Mouse (Mus musculus) lung, embryonic 14.5 days (tissue): ENCODE data around the gene Nucb1. TPM values are rescaled to one million over a fixed set of nuclear protein-coding genes. Genes with fewer than 3 reads are reported as not detected.
A peak's percentile ranks its signal among the peaks of the same experiment; 100 is the strongest.
"Not testable (repeated sequence)": the region's sequence is repeated elsewhere in the genome, so short reads cannot be mapped to it uniquely, and the experiment has no call there.

Experiments used
- ATAC-seq: fragments of 200-750 bp; cut with Nextera tagmentation; 2 replicates; pipeline ENCODE4 v1.8.0; 2017; ENCODE audit warnings: mild to moderate bottlenecking, moderate TSS enrichment, moderate library complexity; ENCODE audit not compliant: insufficient read depth
- DNase-seq: peaks from one replicate; pipeline ENCODE4 v3.0.0-alpha.2; 2015
- H3K27ac ChIP-seq: fragments of 300-500 bp; sonication (generic); 2 replicates; pipeline ENCODE4 v1.5.1; 2014; ENCODE audit warnings: low read depth, mild to moderate bottlenecking, moderate library complexity
- H3K27me3 ChIP-seq: fragments of 300-500 bp; sonication (generic); 2 replicates; pipeline ENCODE4 v1.6.1; 2014; ENCODE audit warnings: low read length, control low read depth; ENCODE audit not compliant: insufficient read depth
- H3K36me3 ChIP-seq: fragments of 300-500 bp; sonication (generic); 2 replicates; pipeline ENCODE4 v1.6.1; 2014; ENCODE audit warnings: control low read depth; ENCODE audit not compliant: insufficient read depth
- H3K4me1 ChIP-seq: fragments of 300-500 bp; sonication (generic); 2 replicates; pipeline ENCODE4 v1.6.1; 2014; ENCODE audit warnings: antibody characterized with exemption, control low read depth; ENCODE audit not compliant: insufficient read depth
- H3K4me2 ChIP-seq: fragments of 300-500 bp; sonication (generic); 2 replicates; pipeline ENCODE4 v1.6.1; 2014; ENCODE audit warnings: mild to moderate bottlenecking
- H3K4me3 ChIP-seq: fragments of 300-500 bp; sonication (generic); 2 replicates; pipeline ENCODE4 v1.5.1; 2014; ENCODE audit warnings: low read depth, low read length
- H3K9ac ChIP-seq: fragments of 300-500 bp; sonication (generic); 2 replicates; pipeline ENCODE4 v1.6.1; 2014
- H3K9me3 ChIP-seq: fragments of 300-500 bp; sonication (generic); 2 replicates; pipeline ENCODE4 v1.6.1; 2016; ENCODE audit warnings: low read depth, low read length, control low read depth
- CTCF ChIP-seq: IDR thresholded peaks from 2 replicates; pipeline ENCODE4 v1.5.1; 2016; ENCODE audit warnings: antibody characterized with exemption, low read depth
- WGBS: fragments of 180-500 bp; shearing (Covaris S2); extraction: QIAGEN DNeasy Blood & Tissue Kit; methylation state at CpG from one replicate; pipeline ENCODE4 v1.1.7; 2014; 5-methylcytosine and 5-hydroxymethylcytosine counted together
- polyA plus RNA-seq: library from polyadenylated mRNA; unstranded; fragments of >200 nt; fragmentation: Nextera tagmentation; extraction: Ambion mirVana; gene quantifications from 2 replicates; pipeline ENCODE4 v1.2.1, GENCODE M21; 2014

The Nucb1 gene
- polyA plus RNA-seq, 1 experiment from 2014 or later = 194 TPM

DNA sequence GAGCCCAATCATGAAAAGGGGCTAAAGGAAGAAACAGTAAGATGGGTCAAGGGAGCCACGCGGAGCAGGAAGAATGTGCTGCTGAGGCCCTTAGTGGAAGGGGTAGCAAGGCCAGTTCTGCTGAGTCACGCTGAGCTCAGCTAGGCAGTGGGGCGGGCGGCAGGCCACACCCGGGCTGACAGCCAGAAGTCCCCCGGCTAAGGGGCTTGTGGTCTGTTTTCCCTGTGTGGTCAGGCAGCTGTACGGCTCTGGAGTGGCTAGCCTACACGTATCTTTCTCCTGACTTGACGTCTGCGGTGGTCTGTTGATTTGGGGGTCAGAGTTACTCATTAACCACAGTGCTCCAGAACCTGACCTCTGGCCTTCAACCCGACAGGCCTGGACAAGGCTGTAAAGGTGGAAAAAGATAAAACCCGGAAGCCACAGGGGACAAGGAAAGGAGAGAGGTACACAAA lies 49.3 kb downstream of the Nucb1 start:
- Histone ChIP-seq H3K4me2 (peak overlapping the region; percentile 66), H3K36me3 (peaks cover 69% of the 10 kb centered on the region), H3K27me3 (no peaks in the 10 kb centered on the region), H3K4me3 (peak overlapping the region; percentile 51), H3K9me3 (no peaks in the 10 kb centered on the region), H3K4me1 (peaks cover 23% of the 10 kb centered on the region), H3K27ac (peak overlapping the region; percentile 93), H3K9ac (peak overlapping the region; percentile 90)
- no peak for TF ChIP-seq CTCF
- ATAC-seq (peak; percentile 30; the same call in 1 of the 2 replicates), DNase-seq (peak; percentile 87)
- 10% methylated on average over 13 of the region's 13 CpGs for WGBS

GRCm38 (mm10) chr7:45460377-45460776 lies 49.8 kb downstream of the Nucb1 start:
- TF ChIP-seq CTCF = no peak
- H3K4me1 ChIP-seq = peaks cover 23% of the 10 kb centered on the region
- H3K4me2 ChIP-seq = peak overlapping the region; percentile 66
- 0 out of 2 replicates have a peak, but pooled peaks have one; percentile 3 for ATAC-seq
- DNase-seq = peak; percentile 17
- H3K4me3 ChIP-seq = peak overlapping the region; percentile 51
- no peaks in the 10 kb centered on the region for H3K9me3 ChIP-seq
- H3K27ac ChIP-seq = peak overlapping the region; percentile 93
- peaks cover 68% of the 10 kb centered on the region for H3K36me3 ChIP-seq
- 62% methylated on average over 7 of the region's 7 CpGs for WGBS
- H3K27me3 ChIP-seq = no peaks in the 10 kb centered on the region
- peak overlapping the region; percentile 90 for H3K9ac ChIP-seq

GRCm38 (mm10) chr7:45459564-45460140 lies 50.6 kb downstream of the Nucb1 start, which contains the start of gene Ftl1:
TSS of gene Ftl1 (minus strand) at chr7:45459884.
- Histone ChIP-seq H3K36me3 (peaks cover 68% of the 10 kb centered on the region), H3K4me1 (peaks cover 23% of the 10 kb centered on the region), H3K27ac (peak within 1 kb of the TSS; percentile 96), H3K9ac (peak within 1 kb of the TSS; percentile 90), H3K4me2 (peak within 1 kb of the TSS; percentile 83), H3K4me3 (peak within 1 kb of the TSS; percentile 51)
- DNase-seq = peak; percentile 99
- not testable (repeated sequence) for H3K27me3 ChIP-seq, H3K9me3 ChIP-seq
- peak; percentile 94 for ATAC-seq
- WGBS = under 1% methylated on average over 31 of the region's 37 CpGs

DNA sequence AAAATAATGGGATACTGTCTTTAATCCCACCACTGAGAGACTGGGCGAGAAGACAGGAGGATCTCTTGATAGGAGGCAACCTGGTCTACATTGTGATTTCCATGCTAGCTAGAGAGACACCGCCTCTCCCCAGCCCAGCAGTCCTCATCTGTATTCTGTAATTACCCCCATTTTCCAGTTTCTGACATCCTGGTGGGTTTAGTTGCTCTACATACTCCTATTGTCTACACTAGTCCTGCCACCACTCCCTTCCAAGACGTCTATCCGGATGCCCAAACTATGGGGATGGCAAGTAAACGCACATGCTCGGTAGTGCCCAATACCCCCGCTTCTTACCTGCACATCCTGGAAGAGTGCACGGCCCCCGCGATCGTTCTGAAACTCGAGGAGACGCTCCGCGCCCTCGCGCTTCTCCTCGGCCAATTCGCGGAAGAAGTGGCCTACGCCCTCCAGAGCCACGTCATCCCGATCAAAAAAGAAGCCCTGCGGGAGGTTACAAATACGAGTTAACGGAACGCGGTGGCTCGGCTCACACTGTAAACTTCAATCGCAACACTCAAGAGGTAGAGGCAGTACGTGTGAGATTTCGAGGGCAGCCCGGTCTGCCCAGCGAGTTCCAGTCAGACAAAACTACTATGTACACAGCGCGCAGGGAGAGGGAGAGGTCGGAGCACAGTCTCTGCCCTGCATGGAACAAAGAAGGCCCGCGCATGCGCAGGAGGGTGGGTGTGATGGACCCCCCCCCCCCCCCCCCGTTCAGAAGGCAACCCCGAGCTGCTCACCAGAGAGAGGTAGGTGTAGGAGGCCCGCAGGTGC lies 51.2 kb downstream of the Nucb1 start:
- Histone ChIP-seq H3K27ac (peak overlapping the region; percentile 96), H3K4me3 (peak overlapping the region; percentile 51), H3K4me2 (peak overlapping the region; percentile 83), H3K4me1 (peaks cover 23% of the 10 kb centered on the region), H3K9ac (peak overlapping the region; percentile 90), H3K9me3 (no peaks in the 10 kb centered on the region), H3K27me3 (no peaks in the 10 kb centered on the region), H3K36me3 (peaks cover 68% of the 10 kb centered on the region)
- ATAC-seq (peak; percentile 75), DNase-seq (peak; percentile 91)
- TF ChIP-seq CTCF = no peak
- WGBS = under 1% methylated on average over 39 of the region's 43 CpGs

GRCm38 (mm10) chr7:45457204-45458060 lies 52.8 kb downstream of the Nucb1 start:
- Histone ChIP-seq H3K4me3 (peak overlapping the region; percentile 51), H3K9me3 (no peaks in the 10 kb centered on the region), H3K27ac (peak overlapping the region; percentile 52; the same call in 1 of the 2 replicates), H3K27me3 (no peaks in the 10 kb centered on the region), H3K36me3 (peaks cover 65% of the 10 kb centered on the region), H3K4me1 (peaks cover 23% of the 10 kb centered on the region), H3K9ac (peak overlapping the region; percentile 90), H3K4me2 (peak overlapping the region; percentile 83)
- WGBS = 49% methylated on average over 10 of the region's 10 CpGs
- TF ChIP-seq CTCF = no peak
- ATAC-seq (no peak), DNase-seq (peak; percentile 35)

- Histone ChIP-seq H3K4me3 (peak overlapping the region; percentile 51; the same call in 1 of the 2 replicates), H3K4me2 (peak overlapping the region; percentile 83), H3K27me3 (no peaks in the 10 kb centered on the region), H3K9me3 (no peaks in the 10 kb centered on the region), H3K9ac (no peak overlapping the region; the same call in 1 of the 2 replicates), H3K27ac (peak overlapping the region; percentile 52; the same call in 1 of the 2 replicates), H3K4me1 (peaks cover 23% of the 10 kb centered on the region), H3K36me3 (peaks cover 65% of the 10 kb centered on the region)
- WGBS = 37% methylated on average over 9 of the region's 9 CpGs
- no peak for ATAC-seq
- DNase-seq = peak; percentile 26
- TF ChIP-seq CTCF = no peak
Observed at GRCm38 (mm10) chr7:45456721-45457203, 53.4 kb downstream of the Nucb1 start.
